Mouse (Mus musculus): Measurements from ENCODE around the gene Tbx3.
A peak's percentile ranks its signal among the peaks of the same experiment; 100 is the strongest.

The Tbx3 gene

GRCm38 (mm10) chr5:119680329-119681010, 10.0 kb downstream of the Tbx3 start:
- DNase-seq: no peak

- DNase-seq: no peak
Observed at GRCm38 (mm10) chr5:119681011-119681832, 10.8 kb downstream of the Tbx3 start.

- no peak for DNase-seq
Observed at GRCm38 (mm10) chr5:119681833-119682210, 11.4 kb downstream of the Tbx3 start.

- DNase-seq: no peak
Observed at GRCm38 (mm10) chr5:119682646-119683515, 12.4 kb downstream of the Tbx3 start.

- DNase-seq: no peak
Observed at GRCm38 (mm10) chr5:119683861-119684260, 13.4 kb downstream of the Tbx3 start.

GRCm38 (mm10) chr5:119684701-119685391, 14.4 kb downstream of the Tbx3 start:
- DNase-seq: no peak

- no peak for DNase-seq
Observed at GRCm38 (mm10) chr5:119685446-119686198, 15.2 kb downstream of the Tbx3 start.

- no peak for DNase-seq
Observed at GRCm38 (mm10) chr5:119686199-119686964, 15.9 kb downstream of the Tbx3 start.

GRCm38 (mm10) chr5:119687005-119687855, 16.8 kb downstream of the Tbx3 start:
- no peak for DNase-seq

- no peak for DNase-seq
Observed at GRCm38 (mm10) chr5:119687856-119688206, 17.4 kb downstream of the Tbx3 start.

- DNase-seq: no peak
Observed at GRCm38 (mm10) chr5:119688306-119688705, 17.8 kb downstream of the Tbx3 start.

- DNase-seq: no peak
Observed at GRCm38 (mm10) chr5:119688914-119689420, 18.5 kb downstream of the Tbx3 start.

- DNase-seq: no peak
Observed at GRCm38 (mm10) chr5:119689501-119689900, 19.0 kb downstream of the Tbx3 start.

GRCm38 (mm10) chr5:119691075-119691474, 20.6 kb downstream of the Tbx3 start:
- DNase-seq: peak; percentile 90

- DNase-seq: no peak
Observed at GRCm38 (mm10) chr5:119692425-119692824, 22.0 kb downstream of the Tbx3 start.

- DNase-seq: no peak
Observed at GRCm38 (mm10) chr5:119694914-119695313, 24.4 kb downstream of the Tbx3 start.

- no peak for DNase-seq
Observed at GRCm38 (mm10) chr5:119703031-119703430, 32.6 kb downstream of the Tbx3 start.

GRCm38 (mm10) chr5:119704900-119705299, 34.4 kb downstream of the Tbx3 start:
- DNase-seq: no peak

GRCm38 (mm10) chr5:119706467-119706866, 36.0 kb downstream of the Tbx3 start:
- DNase-seq: no peak
